In the genomic region with DNA sequence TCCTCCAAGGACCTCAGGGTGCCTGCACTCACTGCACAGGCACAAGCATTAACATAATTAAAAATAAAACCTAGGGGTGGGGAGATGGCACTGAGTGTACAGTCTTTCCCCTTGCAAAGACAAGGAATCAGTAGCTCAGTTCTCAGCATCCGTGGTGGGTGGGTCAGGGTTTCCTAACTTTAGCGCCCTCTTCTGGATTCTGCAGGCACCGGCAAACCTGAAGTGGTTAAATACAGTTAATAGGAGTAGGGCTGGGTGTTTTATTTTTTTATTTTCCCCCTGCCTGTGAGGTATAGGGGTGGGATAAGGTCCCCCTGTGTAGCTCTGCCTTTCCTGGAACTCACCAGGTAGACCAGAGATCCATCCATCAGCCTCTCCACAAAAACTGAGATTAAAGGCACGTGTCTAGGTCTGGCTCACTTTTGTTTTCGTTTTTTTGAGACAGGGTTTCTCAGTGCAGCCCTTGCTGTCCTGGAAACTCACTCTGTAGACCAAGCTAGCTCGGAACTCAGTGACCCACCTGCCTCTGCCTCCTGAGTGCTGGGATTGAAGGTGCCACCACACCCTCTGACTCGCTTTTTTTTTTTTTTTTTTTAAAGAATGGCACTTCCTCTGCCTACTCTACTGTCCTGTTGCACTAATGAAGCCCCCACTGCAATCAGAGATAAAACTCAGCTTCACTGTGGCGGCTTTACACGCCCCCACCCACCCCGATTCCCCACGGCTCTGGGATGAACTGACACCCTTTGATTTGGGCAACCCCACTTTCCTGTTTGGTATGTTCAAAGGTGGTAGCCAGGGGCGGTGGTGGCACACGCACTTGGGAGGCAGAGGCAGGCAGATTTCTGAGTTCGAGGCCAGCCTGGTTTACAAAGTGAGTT, we compare ENCODE assay signal across 8 mouse cellular contexts. TPM values are rescaled to one million over a fixed set of nuclear protein-coding genes. Genes with fewer than 3 reads are reported as not detected.
DNase-seq lines count a peak whose midpoint lies in the region; ATAC-seq and TF ChIP-seq lines count a peak whose summit lies in the region.

No protein-coding gene starts in this region.

- peak overlapping the region; percentile 84 for H3K9ac ChIP-seq in hindbrain, embryonic 14.5 days
- H3K9ac ChIP-seq in liver, embryonic 13.5 days = peak overlapping the region; percentile 63; the same call in 1 of the 2 replicates

- no peak overlapping the region for H3K27ac ChIP-seq in cerebellum, adult 2 months (ENCODE audit: insufficient read depth, low read length)
- 0 out of 2 replicates have a peak overlapping the region, but pooled peaks have one; percentile 14 for H3K27ac ChIP-seq in hindbrain, embryonic 14.5 days
- no peak overlapping the region for H3K27ac ChIP-seq in liver, embryonic 13.5 days

- 52% methylated on average over 14 of the region's 14 CpGs for WGBS in cerebellum, adult 2 months
- 59% methylated on average over 14 of the region's 14 CpGs for WGBS in hindbrain, embryonic 14.5 days
- 27% methylated on average over 14 of the region's 14 CpGs for WGBS in liver, embryonic 13.5 days (ENCODE audit: insufficient replicate concordance)

- peaks cover 43% of the 10 kb centered on the region for H3K36me3 ChIP-seq in hindbrain, embryonic 14.5 days (replicated peaks; ENCODE audit: control insufficient read depth, insufficient read depth)
- peaks cover 38% of the 10 kb centered on the region for H3K36me3 ChIP-seq in liver, embryonic 13.5 days
- H3K36me3 ChIP-seq in splenic B cell, adult 2 months (ENCODE audit: control insufficient read depth, insufficient read depth, low read length, poor library complexity, severe bottlenecking) = peaks cover 6% of the 10 kb centered on the region

- H3K4me1 ChIP-seq in cerebellum, adult 2 months (ENCODE audit: control insufficient read depth, insufficient read depth, low read length) = peaks cover 14% of the 10 kb centered on the region
- H3K4me1 ChIP-seq in hindbrain, embryonic 14.5 days (replicated peaks; ENCODE audit: control insufficient read depth, insufficient read depth, low read length) = peaks cover 25% of the 10 kb centered on the region
- peaks cover 39% of the 10 kb centered on the region for H3K4me1 ChIP-seq in liver, embryonic 13.5 days (replicated peaks)

- no peaks in the 10 kb centered on the region for H3K27me3 ChIP-seq in cerebellum, adult 2 months (ENCODE audit: control insufficient read depth, insufficient read depth, low read length)
- H3K27me3 ChIP-seq in hindbrain, embryonic 14.5 days (ENCODE audit: control insufficient read depth, insufficient read depth, low read length) = no peaks in the 10 kb centered on the region
- H3K27me3 ChIP-seq in liver, embryonic 13.5 days = peaks cover 41% of the 10 kb centered on the region
- H3K27me3 ChIP-seq in splenic B cell, adult 2 months (ENCODE audit: control insufficient read depth, insufficient read depth, low read length, poor library complexity, severe bottlenecking) = no peaks in the 10 kb centered on the region

- H3K4me3 ChIP-seq in cerebellum, adult 2 months (replicated peaks; ENCODE audit: insufficient read depth, low read depth, low read length) = no peak overlapping the region
- peak overlapping the region; percentile 82; the same call in 1 of the 2 replicates for H3K4me3 ChIP-seq in hindbrain, embryonic 14.5 days (replicated peaks; ENCODE audit: low read length)
- peak overlapping the region; percentile 68 for H3K4me3 ChIP-seq in liver, embryonic 13.5 days (replicated peaks)

- 0 out of 2 replicates have a peak, but pooled peaks have one; percentile 6 for TF ChIP-seq POLR2A in cerebellum, adult 2 months (IDR thresholded peaks at IDR 0.05; ENCODE audit: borderline replicate concordance, insufficient read depth, low read length)

- peak overlapping the region; percentile 96 for H3K4me2 ChIP-seq in hindbrain, embryonic 14.5 days (replicated peaks)
- H3K4me2 ChIP-seq in liver, embryonic 13.5 days = peak overlapping the region; percentile 97

- no peaks in the 10 kb centered on the region for H3K9me3 ChIP-seq in hindbrain, embryonic 14.5 days (ENCODE audit: control insufficient read depth, low read length)
- no peaks in the 10 kb centered on the region for H3K9me3 ChIP-seq in liver, embryonic 13.5 days (replicated peaks)

- peak; percentile 36; the same call in 1 of the 2 replicates for TF ChIP-seq CTCF in cerebellum, adult 2 months (IDR thresholded peaks at IDR 0.05; ENCODE audit: borderline replicate concordance, insufficient read depth, low read depth, low read length)

- no peak for ATAC-seq in hindbrain, embryonic 14.5 days (ENCODE audit: low FRiP score)
- no peak for ATAC-seq in liver, embryonic 13.5 days (ENCODE audit: low read depth)

- peak; percentile 31 to 34 for DNase-seq in cerebellum, adult 2 months
- no peak for DNase-seq in cerebellum, adult 11-12 months
- peak; percentile 80 for DNase-seq in A20 (ENCODE audit: low read depth, low spot score)
- DNase-seq in embryo, embryonic 10.5 days (ENCODE audit: low spot score) = peak; percentile 80
- DNase-seq in hindbrain, embryonic 14.5 days (ENCODE audit: low spot score) = peak; percentile 46
- no peak for DNase-seq in liver, embryonic 13.5 days
- DNase-seq in splenic B cell, adult 2 months (ENCODE audit: low read depth, low spot score) = peak; percentile 59
- no peak for DNase-seq in cerebellum, adult 8-10 months

RNA-seq across cellular contexts. Expression of gene Lrrc73, which starts 0.5 kb away (rescaled TPM):
- polyA plus RNA-seq in cerebellum, adult 2 months (2012; rRNA removed) = 26.8 and 28.1 TPM in 2 replicates
- polyA plus RNA-seq in hindbrain, embryonic 14.5 days (2014; fragmentation: Nextera tagmentation; extraction: Ambion mirVana) = 15.1 and 18.1 TPM in 2 replicates
- 0.06 and 0.10 TPM in 2 replicates for polyA plus RNA-seq in liver, embryonic 13.5 days (2015; fragmentation: Nextera tagmentation; extraction: Ambion mirVana)

RNA-seq across cellular contexts. Expression of gene Yipf3, which starts 4.9 kb away (rescaled TPM):
- 111 and 117 TPM in 2 replicates for polyA plus RNA-seq in cerebellum, adult 2 months (2012; rRNA removed)
- polyA plus RNA-seq in hindbrain, embryonic 14.5 days (2014; fragmentation: Nextera tagmentation; extraction: Ambion mirVana) = 91.6 and 97.2 TPM in 2 replicates
- 39.8 and 41.8 TPM in 2 replicates for polyA plus RNA-seq in liver, embryonic 13.5 days (2015; fragmentation: Nextera tagmentation; extraction: Ambion mirVana)

RNA-seq across cellular contexts. Expression of gene Polr1c, which starts 5.0 kb away (rescaled TPM):
- 62.5 and 65.2 TPM in 2 replicates for polyA plus RNA-seq in cerebellum, adult 2 months (2012; rRNA removed)
- 75.4 and 80.1 TPM in 2 replicates for polyA plus RNA-seq in hindbrain, embryonic 14.5 days (2014; fragmentation: Nextera tagmentation; extraction: Ambion mirVana)
- 49.0 and 49.9 TPM in 2 replicates for polyA plus RNA-seq in liver, embryonic 13.5 days (2015; fragmentation: Nextera tagmentation; extraction: Ambion mirVana)

RNA-seq across cellular contexts. Expression of gene Tjap1, which starts 30.0 kb away (rescaled TPM):
- polyA plus RNA-seq in cerebellum, adult 2 months (2012; rRNA removed) = 64.8 and 65.9 TPM in 2 replicates
- polyA plus RNA-seq in hindbrain, embryonic 14.5 days (2014; fragmentation: Nextera tagmentation; extraction: Ambion mirVana) = 22.3 and 25.8 TPM in 2 replicates
- polyA plus RNA-seq in liver, embryonic 13.5 days (2015; fragmentation: Nextera tagmentation; extraction: Ambion mirVana) = 11.2 and 12.1 TPM in 2 replicates

RNA-seq across cellular contexts. Expression of gene Dlk2, which starts 44.4 kb away (rescaled TPM):
- 8.8 and 9.0 TPM in 2 replicates for polyA plus RNA-seq in cerebellum, adult 2 months (2012; rRNA removed)
- 18.9 and 20.9 TPM in 2 replicates for polyA plus RNA-seq in hindbrain, embryonic 14.5 days (2014; fragmentation: Nextera tagmentation; extraction: Ambion mirVana)
- polyA plus RNA-seq in liver, embryonic 13.5 days (2015; fragmentation: Nextera tagmentation; extraction: Ambion mirVana) = 0.09 TPM in 1 of 2 replicates, not detected in the other

Comparison
In these comparisons a context has a peak if more than half of its experiments do, and no peak if none do; other contexts are left out.
1. DNase-seq: peak in cerebellum, adult 2 months (2 of 2), A20 (single experiment), embryo, embryonic 10.5 days (single experiment), hindbrain, embryonic 14.5 days (single experiment) and splenic B cell, adult 2 months (single experiment); none in cerebellum, adult 11-12 months (single experiment), liver, embryonic 13.5 days (single experiment) and cerebellum, adult 8-10 months (single experiment).
2. RNA of gene Lrrc73, which starts 0.5 kb away (polyA plus RNA-seq): 26.8 to 28.1 TPM in cerebellum, adult 2 months and 15.1 to 18.1 TPM in hindbrain, embryonic 14.5 days; 0.06 to 0.10 TPM in liver, embryonic 13.5 days; every median in the first group is over 10 times any median in the second.